Mouse (Mus musculus) liver, embryonic 11.5 days (tissue): ENCODE data around the gene Use1. TPM values are rescaled to one million over a fixed set of nuclear protein-coding genes. Genes with fewer than 3 reads are reported as not detected.

Source experiments
- ATAC-seq: fragments of 200-750 bp; cut with Nextera tagmentation; replicated peaks from 2 replicates; pipeline ENCODE4 v1.8.0; 2017; ENCODE audit warnings: moderate number of reproducible peaks, mild to moderate bottlenecking, moderate TSS enrichment, moderate library complexity; ENCODE audit not compliant: low FRiP score
- DNase-seq: peaks from one replicate; pipeline ENCODE4 v3.0.0-alpha.2; 2017; ENCODE audit warnings: low spot score
- H3K27ac ChIP-seq: fragments of 300-500 bp; sonication (generic); 2 replicates; pipeline ENCODE4 v1.5.1; 2014; ENCODE audit warnings: mild to moderate bottlenecking, low read depth, low read length, control low read depth
- H3K27me3 ChIP-seq: fragments of 300-500 bp; sonication (generic); replicated peaks from 2 replicates; pipeline ENCODE4 v1.6.1; 2014; ENCODE audit warnings: low read length, mixed read lengths; ENCODE audit not compliant: control insufficient read depth, insufficient read depth
- H3K36me3 ChIP-seq: fragments of 300-500 bp; sonication (generic); 2 replicates; pipeline ENCODE4 v1.6.1; 2014; ENCODE audit warnings: mild to moderate bottlenecking, low read length, moderate library complexity, mixed read lengths; ENCODE audit not compliant: control insufficient read depth, insufficient read depth
- H3K4me1 ChIP-seq: fragments of 300-500 bp; sonication (generic); replicated peaks from 2 replicates; pipeline ENCODE4 v1.6.1; 2014; ENCODE audit warnings: low read length, mixed read lengths; ENCODE audit not compliant: control insufficient read depth, insufficient read depth
- H3K4me2 ChIP-seq: fragments of 300-500 bp; sonication (generic); 2 replicates; pipeline ENCODE4 v1.6.1; 2014; ENCODE audit warnings: mild to moderate bottlenecking, control low read depth, moderate library complexity
- H3K4me3 ChIP-seq: fragments of 300-500 bp; sonication (generic); 2 replicates; pipeline ENCODE4 v1.5.1; 2014; ENCODE audit warnings: low read depth, low read length, control low read depth
- H3K9ac ChIP-seq: fragments of 300-500 bp; sonication (generic); 2 replicates; pipeline ENCODE4 v1.6.1; 2014; ENCODE audit warnings: low read depth, low read length, control low read depth
- H3K9me3 ChIP-seq: fragments of 300-500 bp; sonication (generic); 2 replicates; pipeline ENCODE4 v1.6.1; 2016; ENCODE audit warnings: low read length, inconsistent platforms, mixed read lengths; ENCODE audit not compliant: control insufficient read depth
- WGBS: fragments of 180-500 bp; shearing (Covaris S2); extraction: QIAGEN DNeasy Blood & Tissue Kit; methylation state at CpG from one replicate; pipeline ENCODE4 v1.1.7; 2014; 5-methylcytosine and 5-hydroxymethylcytosine counted together
- polyA plus RNA-seq: library from polyadenylated mRNA; unstranded; fragments of >200 nt; fragmentation: Nextera tagmentation; extraction: Ambion mirVana; gene quantifications from 2 replicates; pipeline ENCODE4 v1.2.1, GENCODE M21; 2014

Gene Use1
- polyA plus RNA-seq, 1 experiment from 2014 or later = 97.8 TPM

GRCm38 (mm10) chr8:71351520-71351919, 15.1 kb upstream of the Use1 start:
- no peak overlapping the region for H3K27ac ChIP-seq
- no peak overlapping the region for H3K4me3 ChIP-seq
- no peak overlapping the region for H3K9ac ChIP-seq
- DNase-seq = no peak
- H3K4me1 ChIP-seq = no peaks in the 10 kb centered on the region
- 88% methylated on average over 1 of the region's 1 CpGs for WGBS
- H3K27me3 ChIP-seq = no peaks in the 10 kb centered on the region
- no peaks in the 10 kb centered on the region for H3K9me3 ChIP-seq
- ATAC-seq = no peak
- peaks cover 35% of the 10 kb centered on the region for H3K36me3 ChIP-seq
- no peak overlapping the region for H3K4me2 ChIP-seq

- Histone ChIP-seq H3K27me3 (no peaks in the 10 kb centered on the region), H3K4me1 (no peaks in the 10 kb centered on the region), H3K36me3 (peaks cover 15% of the 10 kb centered on the region; the same call in 1 of the 2 replicates), H3K27ac (no peak overlapping the region), H3K4me2 (no peak overlapping the region), H3K9ac (no peak overlapping the region), H3K4me3 (no peak overlapping the region), H3K9me3 (no peaks in the 10 kb centered on the region)
- ATAC-seq (no peak), DNase-seq (no peak)
- WGBS = 81% methylated on average over 3 of the region's 3 CpGs
Observed at GRCm38 (mm10) chr8:71358026-71358425, 8.6 kb upstream of the Use1 start.

DNA sequence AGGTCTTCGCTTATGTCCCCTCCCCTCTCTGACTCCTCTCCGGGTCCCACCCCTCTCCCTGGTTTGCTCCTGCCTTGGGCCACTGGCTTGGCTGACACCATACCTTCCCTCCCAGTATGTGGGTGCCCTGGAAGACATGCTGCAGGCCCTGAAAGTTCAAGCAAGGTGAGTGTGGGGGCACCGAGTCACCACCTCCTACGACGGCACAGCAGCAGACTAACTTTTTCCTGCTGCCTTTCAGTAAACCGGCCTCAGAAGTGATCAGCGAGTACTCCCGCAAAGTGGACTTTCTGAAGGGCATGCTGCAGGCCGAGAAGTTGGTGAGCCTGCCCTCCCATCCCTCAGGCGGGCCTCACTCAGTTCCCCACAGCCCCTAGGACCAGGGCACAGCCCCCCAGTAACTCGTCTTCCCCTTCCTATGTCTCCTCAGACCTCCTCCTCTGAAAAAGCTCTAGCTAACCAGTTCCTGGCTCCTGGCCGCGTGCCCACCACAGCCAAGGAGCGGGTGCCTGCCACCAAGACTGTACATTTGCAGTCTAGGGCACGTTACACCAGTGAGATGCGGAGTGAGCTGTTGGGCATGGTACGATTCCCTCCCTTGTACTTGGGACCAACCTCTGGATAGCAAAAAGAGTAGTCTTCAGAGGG, 1.0 kb downstream of the Use1 start:
- DNase-seq = no peak
- Histone ChIP-seq H3K36me3 (peaks cover 3% of the 10 kb centered on the region; the same call in 1 of the 2 replicates), H3K9ac (peak overlapping the region; percentile 58), H3K4me1 (peaks cover 18% of the 10 kb centered on the region), H3K4me2 (peak overlapping the region; percentile 92), H3K9me3 (no peaks in the 10 kb centered on the region), H3K27me3 (no peaks in the 10 kb centered on the region), H3K4me3 (peak overlapping the region; percentile 59), H3K27ac (peak overlapping the region; percentile 81)
- 37% methylated on average over 17 of the region's 17 CpGs for WGBS
- no peak; the same call in 1 of the 2 replicates for ATAC-seq

DNA sequence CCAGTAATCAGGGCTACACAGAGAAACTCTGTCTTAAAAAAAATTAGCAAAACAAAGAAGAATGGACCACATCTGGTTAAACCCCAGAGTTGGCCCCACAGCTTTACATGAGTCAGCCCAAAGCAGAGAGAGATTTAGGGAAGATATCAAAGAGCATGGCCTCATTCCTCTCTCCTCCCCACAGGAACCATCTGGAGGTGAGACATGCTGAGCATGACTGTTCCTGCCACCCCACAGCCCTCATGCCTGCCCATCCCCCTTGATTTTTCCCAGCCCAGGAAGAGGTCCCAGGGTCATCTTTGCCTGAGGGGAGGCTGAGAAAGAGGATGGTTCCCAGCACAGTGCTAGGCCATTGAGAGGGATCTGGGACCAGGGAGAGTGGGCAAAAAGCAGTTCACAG, 1.7 kb downstream of the Use1 start:
- peak overlapping the region; percentile 59 for H3K4me3 ChIP-seq
- peaks cover 5% of the 10 kb centered on the region; the same call in 1 of the 2 replicates for H3K36me3 ChIP-seq
- ATAC-seq (no peak), DNase-seq (no peak)
- no peaks in the 10 kb centered on the region for H3K9me3 ChIP-seq
- peak overlapping the region; percentile 58 for H3K9ac ChIP-seq
- H3K4me1 ChIP-seq = peaks cover 18% of the 10 kb centered on the region
- no peak overlapping the region; the same call in 1 of the 2 replicates for H3K27ac ChIP-seq
- no peaks in the 10 kb centered on the region for H3K27me3 ChIP-seq
- H3K4me2 ChIP-seq = peak overlapping the region; percentile 92

GRCm38 (mm10) chr8:71369040-71369718, 2.5 kb downstream of the Use1 start:
- Histone ChIP-seq H3K9ac (no peak overlapping the region), H3K9me3 (no peaks in the 10 kb centered on the region), H3K4me2 (peak overlapping the region; percentile 92), H3K27me3 (no peaks in the 10 kb centered on the region), H3K36me3 (peaks cover 8% of the 10 kb centered on the region), H3K27ac (no peak overlapping the region), H3K4me1 (peaks cover 18% of the 10 kb centered on the region), H3K4me3 (0 out of 2 replicates have a peak overlapping the region, but pooled peaks have one; percentile 8)
- ATAC-seq (no peak), DNase-seq (no peak)
- WGBS = 91% methylated on average over 10 of the region's 10 CpGs

DNA sequence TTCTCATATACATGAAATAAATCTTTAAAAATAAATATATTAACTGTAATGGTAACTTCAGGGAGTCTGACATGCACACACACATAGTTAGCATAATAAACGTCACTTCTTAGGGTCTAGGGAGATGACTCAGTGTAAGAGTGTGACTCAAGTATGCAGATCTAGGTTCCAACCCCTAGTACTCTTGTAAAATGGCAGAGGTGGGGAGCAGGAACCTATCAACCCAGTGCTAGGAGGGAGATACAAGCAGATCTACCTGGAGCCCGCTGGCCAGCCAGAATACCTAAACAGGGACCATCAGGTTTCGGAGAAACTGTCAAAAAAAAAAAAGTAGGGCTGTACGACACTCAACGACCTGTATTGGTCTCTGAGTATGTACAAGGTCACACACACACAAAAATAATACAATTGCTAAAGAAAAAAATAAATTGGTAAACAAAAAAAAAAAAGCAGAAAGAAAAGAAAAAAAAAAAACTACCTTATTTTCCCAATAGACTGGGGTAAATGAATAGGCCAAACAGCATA, 4.1 kb downstream of the Use1 start:
- H3K27me3 ChIP-seq = no peaks in the 10 kb centered on the region; the same call in 1 of the 2 replicates
- DNase-seq (no peak), ATAC-seq (no peak)
- WGBS = 23% methylated on average over 5 of the region's 5 CpGs
- H3K4me1 ChIP-seq = peaks cover 26% of the 10 kb centered on the region
- H3K4me3 ChIP-seq = peak overlapping the region; percentile 76
- H3K9me3 ChIP-seq = no peaks in the 10 kb centered on the region
- H3K4me2 ChIP-seq = peak overlapping the region; percentile 80
- H3K27ac ChIP-seq = peak overlapping the region; percentile 81
- H3K36me3 ChIP-seq = peaks cover 11% of the 10 kb centered on the region
- peak overlapping the region; percentile 64 for H3K9ac ChIP-seq

DNA sequence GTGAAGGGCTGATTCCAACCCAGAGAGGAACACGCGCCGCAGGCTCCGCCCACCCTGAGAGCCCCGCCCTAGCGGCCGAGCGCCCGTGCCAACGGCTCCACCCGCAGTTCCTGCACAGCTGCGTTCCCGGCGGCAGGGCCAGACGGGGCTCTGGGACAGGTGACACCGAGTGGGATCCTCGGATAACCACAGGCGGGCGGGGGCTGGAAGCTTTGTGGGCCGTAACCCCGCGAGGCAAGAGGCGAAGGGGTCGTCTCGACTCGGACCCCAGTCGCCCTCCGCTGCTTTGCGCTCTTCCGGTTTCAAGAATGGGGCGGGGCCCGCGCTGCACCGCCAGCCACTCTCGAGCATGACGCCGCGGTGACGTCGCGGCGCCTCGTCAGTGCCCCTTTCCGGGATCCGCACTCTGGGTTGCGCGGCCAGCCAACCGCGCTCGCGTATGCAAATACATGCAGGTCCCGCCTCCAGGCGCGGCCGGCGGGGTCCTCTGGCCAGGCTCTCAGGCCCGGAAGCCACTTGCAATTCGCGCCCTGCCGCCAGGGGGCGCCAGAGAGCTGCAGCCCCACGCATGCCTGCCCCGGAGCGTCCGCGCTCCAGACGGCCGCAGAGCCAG, 4.7 kb downstream of the Use1 start, which contains the start of gene Ocel1:
Gene Ocel1 (plus strand): TSS at position 63 of the 613 bp plus-strand sequence.
- peak; percentile 97 for DNase-seq
- peaks cover 32% of the 10 kb centered on the region for H3K4me1 ChIP-seq
- ATAC-seq = peak; percentile 86
- peak within 1 kb of the TSS; percentile 76 for H3K4me3 ChIP-seq
- no peaks in the 10 kb centered on the region; the same call in 1 of the 2 replicates for H3K27me3 ChIP-seq
- peaks cover 11% of the 10 kb centered on the region for H3K36me3 ChIP-seq
- H3K9ac ChIP-seq = peak within 1 kb of the TSS; percentile 71
- H3K9me3 ChIP-seq = no peaks in the 10 kb centered on the region
- H3K27ac ChIP-seq = peak within 1 kb of the TSS; percentile 81
- H3K4me2 ChIP-seq = peak within 1 kb of the TSS; percentile 80
- WGBS = under 1% methylated on average over 68 of the region's 68 CpGs

GRCm38 (mm10) chr8:71372427-71372826, 5.8 kb downstream of the Use1 start:
- peak overlapping the region; percentile 80; the same call in 1 of the 2 replicates for H3K4me2 ChIP-seq
- no peaks in the 10 kb centered on the region for H3K9me3 ChIP-seq
- ATAC-seq = no peak
- H3K27ac ChIP-seq = no peak overlapping the region
- no peak overlapping the region for H3K9ac ChIP-seq
- peaks cover 2% of the 10 kb centered on the region; the same call in 1 of the 2 replicates for H3K27me3 ChIP-seq
- H3K4me3 ChIP-seq = no peak overlapping the region
- peaks cover 34% of the 10 kb centered on the region for H3K4me1 ChIP-seq
- DNase-seq = no peak
- 80% methylated on average over 12 of the region's 12 CpGs for WGBS
- peaks cover 11% of the 10 kb centered on the region for H3K36me3 ChIP-seq
